Mouse (Mus musculus): ENCODE data around the gene Rcvrn. TPM values are rescaled to one million over a fixed set of nuclear protein-coding genes. Genes with fewer than 3 reads are reported as not detected.

Rcvrn gene
- polyA plus RNA-seq (2017; shearing (Covaris generic)) = not detected

DNA sequence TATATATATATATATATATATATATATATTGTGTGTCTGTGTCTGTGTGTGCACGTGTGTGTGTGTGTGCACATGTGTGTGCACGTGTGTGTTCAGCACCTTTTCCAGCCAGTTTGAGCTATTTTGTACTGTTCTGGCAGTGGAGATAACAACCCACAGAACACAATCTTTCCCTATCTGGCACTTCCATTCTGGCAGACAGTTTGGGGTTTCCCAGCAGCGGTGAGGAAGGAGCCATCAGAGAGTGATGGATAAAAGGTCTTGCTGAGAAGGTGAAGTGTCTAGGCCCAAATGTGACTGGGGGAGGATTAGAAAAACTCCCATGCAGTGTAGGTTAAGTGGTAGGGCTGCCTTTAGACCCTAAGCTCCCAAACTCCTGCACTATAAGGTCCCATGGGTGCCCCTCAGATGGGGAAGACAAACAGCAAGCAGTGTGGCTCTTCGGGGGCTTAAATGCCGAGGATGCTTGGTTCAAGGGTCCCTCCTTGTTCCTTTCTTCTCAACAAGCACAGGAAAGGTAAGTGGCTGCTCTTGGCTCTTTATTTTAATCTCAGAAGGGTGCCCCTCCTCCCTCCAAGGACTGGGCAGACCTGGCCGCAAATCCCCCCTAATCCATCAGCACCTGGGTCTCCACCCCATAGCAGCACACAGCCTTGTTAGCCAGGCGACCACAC, at the start of gene Rcvrn:
Rcvrn (plus strand) TSS at position 624 of the 674 bp plus-strand sequence.

Other genes starting within 250 kb of the Rcvrn start
- 13.2 TPM for gene Gas7, start 239.9 kb upstream of the Rcvrn start, polyA plus RNA-seq (2017; shearing (Covaris generic))
- not detected for gene Glp2r, start 75.8 kb downstream of the Rcvrn start, polyA plus RNA-seq (2017; shearing (Covaris generic))
- gene Gsg1l2, start 79.3 kb downstream of the Rcvrn start, polyA plus RNA-seq (2017; shearing (Covaris generic)) = not detected
- gene Dhrs7c, start 102.9 kb downstream of the Rcvrn start, polyA plus RNA-seq (2017; shearing (Covaris generic)) = not detected
- gene Usp43, start 226.8 kb downstream of the Rcvrn start, polyA plus RNA-seq (2017; shearing (Covaris generic)) = not detected